Mouse (Mus musculus): ENCODE measurements around the gene Dmgdh. TPM values are rescaled to one million over a fixed set of nuclear protein-coding genes. Genes with fewer than 3 reads are reported as not detected.

Gene Dmgdh
- polyA plus RNA-seq, 1 experiment, result 0.72 TPM

- H3K9me3 ChIP-seq (replicated peaks; ENCODE audit: control insufficient read depth, insufficient read depth, low read length, poor library complexity, severe bottlenecking), result no peaks in the 10 kb centered on the region
- H3K4me3 ChIP-seq (ENCODE audit: low read depth, low read length), result no peak overlapping the region
- no peak overlapping the region for H3K9ac ChIP-seq (ENCODE audit: low read depth, poor library complexity, severe bottlenecking)
- no peaks in the 10 kb centered on the region for H3K27me3 ChIP-seq (ENCODE audit: control insufficient read depth, insufficient read depth, low read length, poor library complexity, severe bottlenecking)
- no peak overlapping the region for H3K27ac ChIP-seq (ENCODE audit: insufficient read depth, low read length)
- TF ChIP-seq CTCF (IDR thresholded peaks at IDR 0.05; ENCODE audit: low read depth, low read length), result no peak
- TF ChIP-seq EP300 (IDR thresholded peaks at IDR 0.05; ENCODE audit: insufficient read depth, low read depth, low read length), result no peak
- no peak for TF ChIP-seq POLR2A (IDR thresholded peaks at IDR 0.05; ENCODE audit: insufficient read depth, low read length)
- no peaks in the 10 kb centered on the region for H3K4me1 ChIP-seq (ENCODE audit: control insufficient read depth, insufficient read depth, low read length)
- no peaks in the 10 kb centered on the region for H3K36me3 ChIP-seq (ENCODE audit: control insufficient read depth, insufficient read depth, low read length, poor library complexity, severe bottlenecking)
These were observed 47.7 kb downstream of the Dmgdh start for GRCm38 (mm10) chr13:93721916-93722315.

- no peak for TF ChIP-seq EP300 (IDR thresholded peaks at IDR 0.05; ENCODE audit: insufficient read depth, low read depth, low read length)
- no peak for TF ChIP-seq POLR2A (IDR thresholded peaks at IDR 0.05; ENCODE audit: insufficient read depth, low read length)
- no peak for TF ChIP-seq CTCF (IDR thresholded peaks at IDR 0.05; ENCODE audit: low read depth, low read length)
- Histone ChIP-seq H3K36me3 (ENCODE audit: control insufficient read depth, insufficient read depth, low read length, poor library complexity, severe bottlenecking) (no peaks in the 10 kb centered on the region), H3K4me1 (ENCODE audit: control insufficient read depth, insufficient read depth, low read length) (no peaks in the 10 kb centered on the region), H3K27ac (ENCODE audit: insufficient read depth, low read length) (no peak overlapping the region), H3K9me3 (replicated peaks; ENCODE audit: control insufficient read depth, insufficient read depth, low read length, poor library complexity, severe bottlenecking) (no peaks in the 10 kb centered on the region), H3K27me3 (ENCODE audit: control insufficient read depth, insufficient read depth, low read length, poor library complexity, severe bottlenecking) (no peaks in the 10 kb centered on the region), H3K4me3 (ENCODE audit: low read depth, low read length) (no peak overlapping the region), H3K9ac (ENCODE audit: low read depth, poor library complexity, severe bottlenecking) (no peak overlapping the region)
These were observed 49.2 kb downstream of the Dmgdh start for GRCm38 (mm10) chr13:93723455-93723854.

GRCm38 (mm10) chr13:93724206-93724605, 50.0 kb downstream of the Dmgdh start:
- no peak overlapping the region for H3K27ac ChIP-seq (ENCODE audit: insufficient read depth, low read length)
- no peaks in the 10 kb centered on the region for H3K9me3 ChIP-seq (replicated peaks; ENCODE audit: control insufficient read depth, insufficient read depth, low read length, poor library complexity, severe bottlenecking)
- TF ChIP-seq POLR2A (IDR thresholded peaks at IDR 0.05; ENCODE audit: insufficient read depth, low read length), result no peak
- peak; percentile 73 for TF ChIP-seq CTCF (IDR thresholded peaks at IDR 0.05; ENCODE audit: low read depth, low read length)
- TF ChIP-seq EP300 (IDR thresholded peaks at IDR 0.05; ENCODE audit: insufficient read depth, low read depth, low read length), result no peak
- no peaks in the 10 kb centered on the region for H3K27me3 ChIP-seq (ENCODE audit: control insufficient read depth, insufficient read depth, low read length, poor library complexity, severe bottlenecking)
- no peaks in the 10 kb centered on the region for H3K36me3 ChIP-seq (ENCODE audit: control insufficient read depth, insufficient read depth, low read length, poor library complexity, severe bottlenecking)
- H3K9ac ChIP-seq (ENCODE audit: low read depth, poor library complexity, severe bottlenecking), result no peak overlapping the region
- no peak overlapping the region for H3K4me3 ChIP-seq (ENCODE audit: low read depth, low read length)
- H3K4me1 ChIP-seq (ENCODE audit: control insufficient read depth, insufficient read depth, low read length), result no peaks in the 10 kb centered on the region

- Histone ChIP-seq H3K4me3 (ENCODE audit: low read depth, low read length) (no peak overlapping the region), H3K27ac (ENCODE audit: insufficient read depth, low read length) (no peak overlapping the region), H3K9me3 (replicated peaks; ENCODE audit: control insufficient read depth, insufficient read depth, low read length, poor library complexity, severe bottlenecking) (no peaks in the 10 kb centered on the region), H3K4me1 (ENCODE audit: control insufficient read depth, insufficient read depth, low read length) (no peaks in the 10 kb centered on the region), H3K36me3 (ENCODE audit: control insufficient read depth, insufficient read depth, low read length, poor library complexity, severe bottlenecking) (no peaks in the 10 kb centered on the region), H3K9ac (ENCODE audit: low read depth, poor library complexity, severe bottlenecking) (no peak overlapping the region), H3K27me3 (ENCODE audit: control insufficient read depth, insufficient read depth, low read length, poor library complexity, severe bottlenecking) (no peaks in the 10 kb centered on the region)
- TF ChIP-seq CTCF (IDR thresholded peaks at IDR 0.05; ENCODE audit: low read depth, low read length) (no peak), EP300 (IDR thresholded peaks at IDR 0.05; ENCODE audit: insufficient read depth, low read depth, low read length) (no peak), POLR2A (IDR thresholded peaks at IDR 0.05; ENCODE audit: insufficient read depth, low read length) (no peak)
These were observed 61.0 kb downstream of the Dmgdh start for GRCm38 (mm10) chr13:93735131-93735636.

GRCm38 (mm10) chr13:93744118-93744517, 69.9 kb downstream of the Dmgdh start:
- H3K9me3 ChIP-seq (replicated peaks; ENCODE audit: control insufficient read depth, insufficient read depth, low read length, poor library complexity, severe bottlenecking), result no peaks in the 10 kb centered on the region
- TF ChIP-seq CTCF (IDR thresholded peaks at IDR 0.05; ENCODE audit: low read depth, low read length) (no peak), POLR2A (IDR thresholded peaks at IDR 0.05; ENCODE audit: insufficient read depth, low read length) (no peak), EP300 (IDR thresholded peaks at IDR 0.05; ENCODE audit: insufficient read depth, low read depth, low read length) (no peak)
- H3K4me1 ChIP-seq (ENCODE audit: control insufficient read depth, insufficient read depth, low read length), result no peaks in the 10 kb centered on the region
- no peak overlapping the region for H3K27ac ChIP-seq (ENCODE audit: insufficient read depth, low read length)
- H3K9ac ChIP-seq (ENCODE audit: low read depth, poor library complexity, severe bottlenecking), result no peak overlapping the region
- no peak overlapping the region for H3K4me3 ChIP-seq (ENCODE audit: low read depth, low read length)
- H3K27me3 ChIP-seq (ENCODE audit: control insufficient read depth, insufficient read depth, low read length, poor library complexity, severe bottlenecking), result no peaks in the 10 kb centered on the region
- H3K36me3 ChIP-seq (ENCODE audit: control insufficient read depth, insufficient read depth, low read length, poor library complexity, severe bottlenecking), result no peaks in the 10 kb centered on the region

GRCm38 (mm10) chr13:93752597-93753400, 78.6 kb downstream of the Dmgdh start:
- no peaks in the 10 kb centered on the region; the same call in 1 of the 2 replicates for H3K27me3 ChIP-seq (ENCODE audit: control insufficient read depth, insufficient read depth, low read length, poor library complexity, severe bottlenecking)
- H3K4me1 ChIP-seq (ENCODE audit: control insufficient read depth, insufficient read depth, low read length), result no peaks in the 10 kb centered on the region
- H3K27ac ChIP-seq (ENCODE audit: insufficient read depth, low read length), result no peak overlapping the region
- no peak overlapping the region for H3K9ac ChIP-seq (ENCODE audit: low read depth, poor library complexity, severe bottlenecking)
- H3K9me3 ChIP-seq (replicated peaks; ENCODE audit: control insufficient read depth, insufficient read depth, low read length, poor library complexity, severe bottlenecking), result no peaks in the 10 kb centered on the region
- no peak overlapping the region for H3K4me3 ChIP-seq (ENCODE audit: low read depth, low read length)
- no peak for TF ChIP-seq CTCF (IDR thresholded peaks at IDR 0.05; ENCODE audit: low read depth, low read length)
- no peak for TF ChIP-seq EP300 (IDR thresholded peaks at IDR 0.05; ENCODE audit: insufficient read depth, low read depth, low read length)
- TF ChIP-seq POLR2A (IDR thresholded peaks at IDR 0.05; ENCODE audit: insufficient read depth, low read length), result no peak
- no peaks in the 10 kb centered on the region for H3K36me3 ChIP-seq (ENCODE audit: control insufficient read depth, insufficient read depth, low read length, poor library complexity, severe bottlenecking)
